Mouse (Mus musculus): ENCODE measurements at regions not wholly inside any gene's neighbourhood (a gene's known extent, or its start where the extent isn't known, plus 50 kb on each side); places are given as distances from the start of the nearest gene placed in this dataset.

DNA sequence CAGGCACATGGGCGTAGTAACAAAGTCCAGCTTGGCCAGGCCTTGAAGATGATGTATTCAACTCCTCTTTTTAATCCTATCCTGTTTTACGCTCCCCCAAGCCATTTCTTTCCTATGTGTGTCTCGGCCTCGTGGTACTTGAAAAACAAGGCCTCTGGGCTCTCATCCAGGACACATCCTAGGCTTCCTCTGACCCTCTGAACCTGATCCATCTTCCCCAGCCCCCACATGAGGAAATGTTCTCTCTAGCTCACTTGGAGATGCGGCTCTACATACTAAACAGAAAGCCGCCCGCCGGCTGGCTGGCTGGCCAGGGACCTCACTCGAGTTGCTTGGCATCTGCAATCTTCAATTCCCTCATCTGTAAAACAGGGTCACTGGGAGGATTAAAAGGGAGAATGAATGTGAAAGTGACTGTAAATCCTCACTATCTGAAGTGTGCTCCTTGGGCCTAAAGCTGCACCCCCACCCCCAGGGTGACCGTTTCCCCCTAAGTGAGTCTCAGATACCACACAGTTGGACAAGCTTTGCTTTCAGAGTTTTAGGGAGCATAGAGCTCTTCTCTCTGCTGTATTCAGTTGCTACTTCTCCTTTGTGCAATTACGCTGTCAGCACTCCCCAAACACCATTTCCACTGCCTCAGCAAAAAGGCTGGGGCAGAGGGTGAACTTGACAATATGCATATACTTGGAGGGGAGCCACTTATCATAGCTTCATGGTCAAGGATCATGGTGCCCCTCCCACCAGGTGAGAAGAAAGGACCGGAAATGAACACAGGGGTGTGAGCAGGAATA is 109.7 kb downstream of the H2al1j start:
- TF ChIP-seq CTCF (IDR thresholded peaks at IDR 0.05; ENCODE audit: borderline replicate concordance, insufficient read depth, low read depth, low read length) (no peak), POLR2A (IDR thresholded peaks at IDR 0.05; ENCODE audit: borderline replicate concordance, insufficient read depth, low read length) (no peak)
